In genomic region chr7:64552523-64553190, GRCm38 (mm10) we compare ENCODE assay signal across 17 mouse cellular contexts. TPM values are rescaled to one million over a fixed set of nuclear protein-coding genes. Genes with fewer than 3 reads are reported as not detected.
DNase-seq lines count a peak whose midpoint lies in the region; TF ChIP-seq lines count a peak whose summit lies in the region.
"Had no signal": no experiment of that assay in that cellular context is flagged by ENCODE, and none has a peak within 500 bp of the region (broad histone marks: within the 10 kb centered on the region; RNA-seq: fewer than 3 reads in every experiment).

No protein-coding gene starts in this region.

- 0 out of 2 replicates have a peak, but pooled peaks have one; percentile 6 for TF ChIP-seq CTCF in layer of hippocampus, adult 2 months (conservative IDR thresholded peaks at IDR 0.05)
- TF ChIP-seq CTCF in brain, embryonic 14.5 days (IDR thresholded peaks at IDR 0.05; ENCODE audit: borderline replicate concordance, extremely low read depth, insufficient read depth, insufficient read length) = peak; percentile 3; the same call in 1 of the 2 replicates

- no peak overlapping the region for H3K4me3 ChIP-seq in layer of hippocampus, adult 2 months
- H3K4me3 ChIP-seq: erythroblast, embryonic 14.5 days; heart, embryonic 13.5 days; limb, embryonic 15.5 days; megakaryocyte, embryonic 14.5 days; myocyte had no signal

- no peak for TF ChIP-seq POLR2A in brain, embryonic 14.5 days (IDR thresholded peaks at IDR 0.05; ENCODE audit: borderline replicate concordance, extremely low read depth, insufficient read depth, insufficient read length, poor library complexity, severe bottlenecking)

- intact Hi-C loops in heart, postnatal 36 days (cut with DNase I) = no loop called here

- H3K27ac ChIP-seq in layer of hippocampus, adult 2 months = no peak overlapping the region
- H3K27ac ChIP-seq: heart, embryonic 13.5 days; limb, embryonic 15.5 days had no signal

- peak; percentile 61 for DNase-seq in heart, adult 11 months
- DNase-seq in heart, postnatal 36 days = no peak
- DNase-seq in layer of hippocampus, adult 2 months (ENCODE audit: low spot score in 2 of 2) = no peak
- DNase-seq in layer of hippocampus, adult 9-11 months = no peak
- peak; percentile 20 for DNase-seq in NIH3T3 (ENCODE audit: low read depth)
- no peak for DNase-seq in brain, embryonic 14.5 days (ENCODE audit: low read depth)
- DNase-seq in retina, postnatal 1 day = no peak
- DNase-seq: cerebellum, adult 18-20 months; kidney, adult 18-20 months; lung, adult 18-20 months had no signal

RNA-seq across cellular contexts. Expression of gene Apba2, which starts 51.2 kb away (rescaled TPM):
- under 1 TPM; 0.51 to 0.94 TPM for total RNA-seq in heart, postnatal 36 days (2021)
- total RNA-seq in layer of hippocampus, adult 2 months (2021) = 100 to 1,000 TPM; 249 to 259 TPM
- polyA plus RNA-seq in brain, embryonic 14.5 days (2012; rRNA removed) = 152 and 182 TPM in 2 replicates
- total RNA-seq: neutrophil, adult 5-6 weeks had no signal
- polyA plus RNA-seq: CD4-positive, CD25-positive, alpha-beta regulatory T cell, adult 4 months; erythroblast, embryonic 14.5 days; myocyte had no signal

Comparison
In these comparisons a context has a peak if more than half of its experiments do, and no peak if none do; other contexts are left out.
1. DNase-seq: peak in heart, adult 11 months (single experiment) and NIH3T3 (single experiment); none in heart, postnatal 36 days (0 of 2), layer of hippocampus, adult 2 months (0 of 2), layer of hippocampus, adult 9-11 months (single experiment), brain, embryonic 14.5 days (single experiment) and retina, postnatal 1 day (single experiment).
2. RNA of gene Apba2, which starts 51.2 kb away (total RNA-seq): 249 to 259 TPM in layer of hippocampus, adult 2 months; 0.51 to 0.94 TPM in heart, postnatal 36 days; every median in the first group is over 100 times any median in the second.